Mouse (Mus musculus): ENCODE data around the gene Gm4187. TPM values are rescaled to one million over a fixed set of nuclear protein-coding genes. Genes with fewer than 3 reads are reported as not detected.
"Not testable (repeated sequence)": the region's sequence is repeated elsewhere in the genome, so short reads cannot be mapped to it uniquely, and the experiment has no call there.

Gene Gm4187
- polyA plus RNA-seq (2012; rRNA removed) = not detected in 2 replicates

GRCm38 (mm10) chr7:22329617-22330016, at the start of gene Gm4187:
Gene Gm4187 (minus strand): TSS chr7:22329717.
- H3K27me3 ChIP-seq (ENCODE audit: control insufficient read depth, insufficient read depth, low read length); H3K4me1 ChIP-seq (replicated peaks; ENCODE audit: control insufficient read depth, insufficient read depth, low read length); DNase-seq; H3K4me3 ChIP-seq (ENCODE audit: control insufficient read depth, insufficient read depth, low read length); H3K27ac ChIP-seq (ENCODE audit: control insufficient read depth, insufficient read depth, low read length); H3K36me3 ChIP-seq (ENCODE audit: control insufficient read depth, insufficient read depth, low read length): not testable (repeated sequence)
- no CpG with 5 or more reads among the region's 2 CpGs for WGBS

GRCm38 (mm10) chr7:22370939-22371338, 41.4 kb upstream of the Gm4187 start, which contains the start of gene Gm8660:
Gene Gm8660 (minus strand): TSS chr7:22371039.
- not testable (repeated sequence) for H3K27ac ChIP-seq (ENCODE audit: control insufficient read depth, insufficient read depth, low read length); H3K4me1 ChIP-seq (replicated peaks; ENCODE audit: control insufficient read depth, insufficient read depth, low read length); DNase-seq; H3K4me3 ChIP-seq (ENCODE audit: control insufficient read depth, insufficient read depth, low read length); H3K36me3 ChIP-seq (ENCODE audit: control insufficient read depth, insufficient read depth, low read length); H3K27me3 ChIP-seq (ENCODE audit: control insufficient read depth, insufficient read depth, low read length)
- no CpG with 5 or more reads among the region's 1 CpGs for WGBS

Other genes starting within 250 kb of the Gm4187 start
- gene Gm16451, start 211.5 kb downstream of the Gm4187 start, polyA plus RNA-seq (2012; rRNA removed) = not detected in 2 replicates
- not detected in 2 replicates for gene Gm10666, start 195.0 kb downstream of the Gm4187 start, polyA plus RNA-seq (2012; rRNA removed)
- not detected in 2 replicates for gene Vmn1r142, start 165.7 kb downstream of the Gm4187 start, polyA plus RNA-seq (2012; rRNA removed)
- not detected in 2 replicates for gene Vmn1r143, start 140.3 kb downstream of the Gm4187 start, polyA plus RNA-seq (2012; rRNA removed)
- gene Gm8653, start 128.5 kb downstream of the Gm4187 start, polyA plus RNA-seq (2012; rRNA removed) = not detected in 2 replicates
- not detected in 2 replicates for gene Gm8453, start 100.2 kb downstream of the Gm4187 start, polyA plus RNA-seq (2012; rRNA removed)
- gene Gm8660, start 41.3 kb upstream of the Gm4187 start, polyA plus RNA-seq (2012; rRNA removed) = not detected in 2 replicates
- gene Vmn1r148, start 83.9 kb upstream of the Gm4187 start, polyA plus RNA-seq (2012; rRNA removed) = not detected in 2 replicates
- not detected in 2 replicates for gene Vmn1r149, start 108.5 kb upstream of the Gm4187 start, polyA plus RNA-seq (2012; rRNA removed)
- gene Gm10665, start 134.4 kb upstream of the Gm4187 start, polyA plus RNA-seq (2012; rRNA removed) = not detected in 2 replicates
- gene Vmn1r151, start 170.0 kb upstream of the Gm4187 start, polyA plus RNA-seq (2012; rRNA removed) = not detected in 2 replicates
- not detected in 2 replicates for gene Vmn1r152, start 193.2 kb upstream of the Gm4187 start, polyA plus RNA-seq (2012; rRNA removed)
- gene Gm8677, start 205.2 kb upstream of the Gm4187 start, polyA plus RNA-seq (2012; rRNA removed) = not detected in 2 replicates
- not detected in 2 replicates for gene Gm4201, start 235.6 kb upstream of the Gm4187 start, polyA plus RNA-seq (2012; rRNA removed)